Mouse (Mus musculus): ENCODE results near the gene Aldh3a1.

DNA sequence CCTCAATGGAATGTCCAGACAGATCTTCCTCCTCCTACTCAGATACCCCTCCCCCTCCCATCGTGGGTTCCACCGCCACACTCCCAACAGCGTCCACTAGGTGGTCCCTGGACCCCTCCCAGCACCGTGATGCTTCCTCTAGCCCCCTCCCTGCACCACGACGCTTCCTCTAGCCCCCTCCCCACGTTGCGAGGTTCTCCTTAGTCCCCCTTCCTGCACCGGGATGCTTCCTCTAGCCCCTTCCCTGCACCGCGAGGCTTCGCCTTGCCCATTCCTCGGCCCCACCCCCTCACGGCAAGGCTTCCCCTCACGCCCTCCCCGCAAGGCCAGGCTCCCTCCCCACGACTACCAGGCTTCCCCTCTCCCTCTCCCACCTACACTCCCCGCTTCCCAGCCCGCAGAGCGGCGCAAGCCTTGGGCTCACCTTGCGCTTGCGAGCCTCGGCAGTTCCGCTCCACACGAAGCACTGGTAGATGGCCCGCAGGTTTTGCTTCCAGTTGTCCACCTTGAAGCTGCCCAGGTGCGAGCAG lies 33.0 kb upstream of the Aldh3a1 start:
- peak; percentile 22 for TF ChIP-seq CTCF (IDR thresholded peaks at IDR 0.05; ENCODE audit: low read depth, low read length)
- no peak for TF ChIP-seq POLR2A (IDR thresholded peaks at IDR 0.05; ENCODE audit: insufficient read depth, low read length)
- no peak for TF ChIP-seq EP300 (IDR thresholded peaks at IDR 0.05; ENCODE audit: insufficient read depth, low read depth, low read length)
